Mouse (Mus musculus) cerebellum, adult 9-10 months (tissue): ENCODE measurements around the gene Shtn1.

ENCODE experiments used
- DNase-seq: peaks from one replicate; pipeline ENCODE4 v3.0.0; 2022

The Shtn1 gene

GRCm38 (mm10) chr19:59051622-59052021, 24.3 kb downstream of the Shtn1 start:
- no peak for DNase-seq

DNA sequence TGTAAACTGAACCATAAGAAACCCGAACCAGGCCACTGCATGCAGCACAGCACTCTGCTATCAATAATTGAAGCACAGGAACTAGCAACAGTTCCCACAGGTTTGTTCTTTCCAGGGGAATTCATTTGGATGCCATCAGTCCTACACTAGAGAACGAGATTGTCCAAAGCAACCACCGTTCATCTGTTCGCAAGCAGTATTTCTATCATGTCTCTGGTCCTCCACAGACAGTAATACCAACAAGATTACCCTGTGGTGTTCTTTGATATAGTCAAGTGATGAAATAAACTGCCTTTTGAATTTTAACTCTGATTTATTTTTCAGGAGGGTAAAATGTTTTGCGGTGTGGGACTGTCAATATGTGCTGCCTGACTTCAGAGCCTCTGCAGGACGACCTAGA, 27.0 kb downstream of the Shtn1 start:
- no peak for DNase-seq

GRCm38 (mm10) chr19:59047511-59047910, 28.4 kb downstream of the Shtn1 start:
- peak; percentile 47 for DNase-seq

GRCm38 (mm10) chr19:59041086-59041485, 34.8 kb downstream of the Shtn1 start:
- DNase-seq, result no peak

GRCm38 (mm10) chr19:59038793-59039192, 37.1 kb downstream of the Shtn1 start:
- no peak for DNase-seq

DNA sequence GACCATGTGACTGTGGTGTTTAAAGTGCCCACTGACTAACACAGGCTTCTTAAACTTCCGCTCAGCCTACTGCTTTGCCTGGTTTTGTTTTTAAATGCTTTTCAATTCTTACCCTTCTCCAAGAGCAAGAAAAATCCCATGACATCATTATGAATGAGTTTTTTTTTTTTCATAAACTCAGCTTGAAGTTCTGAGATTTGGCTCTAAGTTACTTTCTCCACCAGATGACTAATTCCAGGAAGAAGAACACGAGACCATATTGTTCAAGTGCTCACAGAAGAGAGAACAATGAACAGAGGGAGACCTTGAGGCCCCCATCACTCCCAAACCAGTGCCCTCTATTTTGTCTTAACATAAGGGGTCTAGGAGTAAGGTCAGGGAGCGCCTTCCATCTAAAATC, 39.1 kb downstream of the Shtn1 start:
- no peak for DNase-seq

DNA sequence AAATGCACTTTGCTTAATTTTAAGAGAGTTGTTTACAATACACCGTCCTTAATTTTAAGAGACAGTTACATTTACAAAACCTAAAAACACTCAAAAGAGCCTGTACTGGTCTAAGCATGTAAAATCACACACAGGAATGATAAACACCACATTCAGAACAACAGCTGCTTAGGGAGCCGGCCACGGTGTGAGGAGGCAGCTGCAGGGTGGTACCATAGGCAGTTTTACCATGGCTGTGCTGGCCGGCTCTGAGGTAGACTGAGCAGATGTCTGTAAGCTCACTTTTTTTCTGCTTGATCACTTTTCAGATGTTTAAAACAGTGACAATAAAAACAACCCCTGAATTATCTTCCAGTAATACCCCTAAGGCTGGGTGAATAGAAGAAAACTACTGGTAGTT, 42.7 kb downstream of the Shtn1 start:
- DNase-seq, result no peak

DNA sequence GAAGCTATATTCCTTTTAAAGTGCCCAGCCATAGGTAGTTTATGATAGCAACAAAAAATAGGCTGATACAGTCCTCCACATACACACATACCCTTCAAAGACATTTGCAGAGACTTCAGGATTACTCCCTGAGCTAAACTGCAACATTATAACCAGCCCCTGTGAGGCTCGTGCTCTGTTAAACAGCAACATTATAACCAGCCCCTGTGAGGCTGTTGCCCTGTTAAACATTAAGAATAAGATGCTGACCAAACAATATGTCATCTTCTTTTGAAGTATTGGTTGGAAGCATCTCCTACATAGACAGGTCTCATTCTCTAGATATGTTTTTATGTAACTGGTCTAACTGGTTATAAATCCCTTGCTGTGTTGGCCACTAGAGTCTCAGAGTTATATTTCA, 45.7 kb downstream of the Shtn1 start:
- DNase-seq, result no peak

- no peak for DNase-seq
Measured at GRCm38 (mm10) chr19:59029011-59029410, 46.9 kb downstream of the Shtn1 start.

DNA sequence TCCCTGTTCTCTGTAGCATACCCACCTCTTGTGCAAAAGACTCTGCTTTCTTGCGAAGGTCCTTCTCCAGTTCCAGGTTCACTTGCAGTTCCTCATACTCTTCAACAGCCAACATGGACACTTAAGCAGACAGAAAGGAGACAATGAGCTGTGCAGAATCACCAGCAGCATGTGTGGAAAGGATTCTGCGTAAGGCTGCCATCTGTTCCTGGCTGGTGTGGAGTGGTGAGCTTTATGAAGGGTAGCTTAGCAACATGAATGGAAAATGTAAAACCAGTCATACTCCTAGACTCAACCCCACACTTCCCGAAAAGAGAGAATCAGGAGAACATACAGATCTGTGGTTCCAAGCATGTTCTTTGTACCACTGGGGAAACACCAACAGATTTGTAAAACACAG, 47.8 kb downstream of the Shtn1 start:
- DNase-seq, result no peak

DNA sequence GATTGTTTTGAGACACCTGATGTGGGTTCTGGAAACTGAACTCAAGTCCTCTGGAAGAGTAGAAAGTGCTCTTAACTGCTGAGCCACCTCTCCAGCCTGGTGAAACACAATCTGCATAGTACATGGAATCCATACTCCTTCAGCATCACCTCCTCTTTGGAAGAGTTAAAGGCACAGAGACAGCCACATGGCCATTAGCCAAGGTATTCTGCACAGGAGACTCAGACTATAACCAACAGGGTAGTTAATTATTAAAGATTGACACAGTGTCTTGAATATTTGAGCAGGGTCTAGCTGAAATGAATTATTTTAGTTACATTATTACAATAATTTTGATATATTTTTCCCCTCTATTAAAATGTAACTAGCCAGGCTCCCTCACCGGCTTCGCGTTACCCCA, 52.0 kb downstream of the Shtn1 start:
- DNase-seq, result no peak

GRCm38 (mm10) chr19:59021644-59022043, 54.3 kb downstream of the Shtn1 start:
- no peak for DNase-seq

GRCm38 (mm10) chr19:59010802-59011201, 65.1 kb downstream of the Shtn1 start:
- no peak for DNase-seq

DNA sequence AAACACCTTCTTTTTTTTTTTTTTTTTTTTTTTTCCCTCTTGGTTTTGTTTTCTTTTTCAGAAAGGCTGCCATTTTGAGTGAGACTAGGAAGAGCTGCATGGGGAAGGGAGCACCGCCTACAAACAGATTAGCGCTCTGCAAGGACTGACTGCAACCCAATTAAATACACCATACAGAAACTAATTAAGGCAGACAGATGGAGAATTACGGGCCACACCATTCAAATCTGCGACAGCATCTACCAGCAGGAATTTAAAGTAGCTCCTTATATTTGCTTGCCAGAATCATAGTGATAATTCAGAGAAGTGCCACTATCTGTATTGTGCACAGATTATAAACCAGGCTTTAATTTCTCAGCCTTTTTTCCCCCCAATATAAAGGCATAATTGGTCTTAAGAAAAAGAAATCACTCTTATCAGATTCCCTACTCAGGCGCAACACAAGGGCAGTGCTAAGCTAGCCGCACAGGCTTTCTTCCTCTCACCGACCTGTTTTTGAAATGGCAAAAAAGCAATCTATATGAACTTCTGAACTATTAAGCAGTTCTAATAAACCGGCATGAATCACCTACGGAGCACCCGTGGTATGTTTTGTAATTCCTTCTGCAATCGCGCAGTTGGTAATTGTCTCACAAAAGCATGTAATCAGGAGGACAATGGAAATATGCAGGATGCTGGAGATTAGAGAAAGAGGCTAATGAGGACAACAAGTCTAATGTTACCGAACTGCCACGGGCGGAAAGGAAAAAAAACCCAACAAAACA, 69.1 kb downstream of the Shtn1 start:
- no peak for DNase-seq

GRCm38 (mm10) chr19:59002827-59003226, 73.1 kb downstream of the Shtn1 start:
- no peak for DNase-seq

GRCm38 (mm10) chr19:58981571-58981970, 94.3 kb downstream of the Shtn1 start:
- DNase-seq, result no peak

- DNase-seq, result no peak
Measured at GRCm38 (mm10) chr19:58980056-58980440, 95.9 kb downstream of the Shtn1 start.

- peak; percentile 25 for DNase-seq
Measured at GRCm38 (mm10) chr19:58979436-58980055, 96.4 kb downstream of the Shtn1 start.

DNA sequence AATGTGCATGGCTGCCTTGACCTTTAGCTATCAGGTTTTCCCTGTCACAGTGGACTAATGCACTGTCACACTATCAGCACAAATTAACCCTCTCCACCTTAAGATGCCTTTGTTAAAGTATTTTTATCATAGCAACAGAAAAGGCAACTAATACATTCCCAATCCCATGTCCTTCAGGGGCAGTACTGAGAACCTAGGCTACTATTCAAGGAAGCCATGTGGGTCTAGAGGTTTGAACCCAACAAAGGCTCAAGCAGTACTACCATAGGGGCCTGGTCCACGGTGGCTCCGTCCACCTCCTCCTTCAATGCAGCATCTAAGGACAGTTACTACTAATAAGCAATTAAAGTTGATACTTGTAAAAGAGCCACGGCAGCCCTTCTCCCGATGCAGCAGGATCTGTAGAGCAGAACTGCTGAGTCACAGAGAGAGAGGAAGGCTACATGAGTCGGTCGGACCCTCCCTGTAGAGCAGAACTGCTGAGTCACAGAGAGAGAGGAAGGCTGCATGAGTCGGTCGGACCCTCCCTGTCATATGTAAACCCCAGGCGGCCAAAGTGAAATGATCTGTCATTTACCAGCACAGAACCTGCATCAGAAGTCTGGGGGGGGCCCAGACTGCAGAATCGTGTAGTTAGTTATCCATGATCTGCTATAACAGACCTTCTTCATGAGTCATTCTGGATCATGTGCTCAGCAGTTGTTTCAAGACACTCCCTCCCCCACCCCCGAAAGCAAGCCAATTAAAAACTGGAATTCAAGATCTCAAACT, 97.3 kb downstream of the Shtn1 start:
- no peak for DNase-seq

DNA sequence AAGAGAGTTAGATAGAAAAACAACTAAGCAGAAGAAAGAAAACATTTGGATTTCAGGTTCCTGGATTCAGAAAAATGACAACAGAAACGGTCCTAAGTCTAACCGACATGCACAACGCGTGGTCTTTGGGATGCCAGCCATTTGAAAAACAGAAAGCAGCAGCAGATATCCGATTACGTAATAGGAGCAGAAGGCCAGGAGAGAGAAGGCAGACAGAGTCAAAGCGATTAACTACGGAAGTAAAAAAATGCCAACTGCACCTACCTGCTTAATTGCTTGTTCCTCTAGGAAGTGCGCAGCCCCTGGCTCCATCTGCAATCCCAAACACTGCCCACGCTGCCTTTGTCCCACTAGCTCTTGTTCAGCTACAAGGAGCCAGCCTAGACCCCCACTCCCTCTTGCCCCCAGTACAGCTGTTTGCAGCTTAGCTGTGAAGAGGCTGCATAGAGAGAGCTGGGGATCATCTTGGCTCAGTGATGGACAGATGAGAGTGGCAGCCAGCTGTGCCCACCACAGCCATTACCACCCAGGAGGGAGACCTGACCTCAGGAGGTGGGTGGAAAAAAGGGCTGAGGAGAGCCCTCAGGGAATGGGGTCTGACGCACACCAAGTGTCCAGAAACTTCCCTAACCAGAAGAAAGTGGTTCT, 100.6 kb downstream of the Shtn1 start:
- no peak for DNase-seq

GRCm38 (mm10) chr19:58974126-58974525, 101.8 kb downstream of the Shtn1 start:
- DNase-seq, result no peak

GRCm38 (mm10) chr19:58970826-58971225, 105.1 kb downstream of the Shtn1 start:
- DNase-seq, result no peak

- peak; percentile 55 for DNase-seq
Measured at GRCm38 (mm10) chr19:58968731-58969506, 107.0 kb downstream of the Shtn1 start.
